Mouse (Mus musculus): ENCODE measurements around the gene Cldn11. TPM values are rescaled to one million over a fixed set of nuclear protein-coding genes. Genes with fewer than 3 reads are reported as not detected.

Gene Cldn11
- polyA plus RNA-seq, 1 experiment from 2014 or later, result 8.7 TPM

DNA sequence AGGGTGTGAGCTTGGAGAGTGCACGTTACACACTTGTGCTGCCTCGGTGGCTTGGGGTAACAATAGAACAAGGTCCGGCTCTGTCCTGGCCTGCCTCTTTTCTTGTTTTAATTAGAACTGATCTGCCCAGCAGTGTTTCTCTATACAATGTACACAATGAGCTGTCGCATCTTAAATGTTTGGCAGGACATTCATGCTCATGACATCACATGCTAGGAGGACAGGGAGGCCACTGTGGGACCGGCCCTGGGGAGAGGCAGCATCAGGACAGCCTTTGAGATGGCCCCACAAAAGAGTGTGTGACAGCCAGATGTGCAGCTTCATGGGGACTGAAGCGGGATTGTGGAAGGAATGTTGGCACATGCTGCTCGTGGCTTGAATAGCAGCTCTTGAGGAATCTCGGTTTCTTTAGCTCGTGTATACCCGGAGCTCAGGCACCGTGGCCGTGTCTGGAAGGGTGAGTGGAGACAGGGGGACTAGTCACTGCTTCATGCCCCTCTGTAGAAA, 16.7 kb downstream of the Cldn11 start:
- H3K36me3 ChIP-seq (ENCODE audit: control insufficient read depth, insufficient read depth, low read length), result no peaks in the 10 kb centered on the region
- peaks cover 6% of the 10 kb centered on the region; the same call in 1 of the 2 replicates for H3K4me1 ChIP-seq (ENCODE audit: control insufficient read depth, insufficient read depth, low read length)
- ATAC-seq (ENCODE audit: low FRiP score), result peak; percentile 67
- H3K4me3 ChIP-seq (ENCODE audit: low read depth, low read length), result no peak overlapping the region
- no peaks in the 10 kb centered on the region for H3K27me3 ChIP-seq (ENCODE audit: control insufficient read depth, insufficient read depth, low read length)
- no peak overlapping the region for H3K27ac ChIP-seq (ENCODE audit: low read depth, low read length)
- DNase-seq (ENCODE audit: low spot score, missing footprints), result no peak
- no peaks in the 10 kb centered on the region for H3K9me3 ChIP-seq (ENCODE audit: control insufficient read depth, low read length)
- WGBS, result 38% methylated on average over 12 of the region's 12 CpGs
- no peak overlapping the region for H3K9ac ChIP-seq (ENCODE audit: low read length)
- H3K4me2 ChIP-seq, result no peak overlapping the region

DNA sequence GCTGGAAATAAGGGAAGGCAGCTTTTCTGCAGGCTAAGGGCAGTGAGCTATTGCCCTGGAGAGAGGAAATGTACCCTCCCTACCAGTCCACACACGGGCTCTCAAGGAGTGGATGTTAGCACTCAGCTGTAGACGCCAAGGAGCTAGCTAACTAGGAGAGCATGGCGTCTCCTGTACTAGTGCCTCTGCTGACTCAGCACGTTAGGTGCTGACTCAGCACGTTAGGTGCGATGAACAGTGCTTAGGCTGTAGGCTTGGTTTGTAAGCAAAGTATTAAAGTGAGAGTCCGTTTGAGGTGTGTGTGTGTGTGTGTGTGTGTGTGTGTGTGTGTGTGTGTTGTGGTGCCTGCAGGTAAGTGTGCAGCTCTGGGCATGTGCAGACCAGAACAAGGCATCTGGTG, 40.6 kb downstream of the Cldn11 start:
- 89% methylated on average over 7 of the region's 7 CpGs for WGBS

DNA sequence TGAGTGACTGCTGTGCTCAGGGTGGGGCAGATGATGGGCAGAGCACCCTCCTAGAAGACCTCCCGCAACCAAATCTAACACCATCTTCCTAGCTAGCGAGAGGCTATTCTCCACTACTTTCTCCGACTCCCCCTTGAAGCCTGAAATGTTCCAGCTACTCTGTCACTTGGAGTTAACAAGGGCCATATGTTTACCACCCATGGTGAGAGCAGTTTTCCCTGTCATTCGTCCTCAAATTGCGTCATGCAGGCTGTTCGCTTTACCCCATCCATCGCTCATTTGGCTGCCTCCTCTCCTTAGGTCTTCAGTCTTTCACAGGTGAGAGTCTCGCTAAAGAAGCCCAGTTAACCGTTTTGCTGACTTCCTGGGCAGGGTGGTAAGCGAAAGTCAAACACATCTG, 41.7 kb downstream of the Cldn11 start:
- ATAC-seq (ENCODE audit: low FRiP score) (no peak), DNase-seq (ENCODE audit: low spot score, missing footprints) (no peak)
- Histone ChIP-seq H3K27ac (ENCODE audit: low read depth, low read length) (no peak overlapping the region), H3K4me2 (no peak overlapping the region), H3K4me1 (ENCODE audit: control insufficient read depth, insufficient read depth, low read length) (no peaks in the 10 kb centered on the region), H3K36me3 (ENCODE audit: control insufficient read depth, insufficient read depth, low read length) (no peaks in the 10 kb centered on the region), H3K27me3 (ENCODE audit: control insufficient read depth, insufficient read depth, low read length) (no peaks in the 10 kb centered on the region), H3K4me3 (ENCODE audit: low read depth, low read length) (no peak overlapping the region), H3K9ac (ENCODE audit: low read length) (no peak overlapping the region), H3K9me3 (ENCODE audit: control insufficient read depth, low read length) (no peaks in the 10 kb centered on the region)
- 88% methylated on average over 10 of the region's 10 CpGs for WGBS

More for the DNA sequence above, 40.6 kb downstream of the Cldn11 start:
- H3K27ac ChIP-seq (ENCODE audit: low read depth, low read length), result no peak overlapping the region
- DNase-seq (ENCODE audit: low spot score, missing footprints) (no peak), ATAC-seq (ENCODE audit: low FRiP score) (no peak)
- H3K4me2 ChIP-seq, result no peak overlapping the region
- H3K36me3 ChIP-seq (ENCODE audit: control insufficient read depth, insufficient read depth, low read length), result no peaks in the 10 kb centered on the region
- no peak overlapping the region for H3K9ac ChIP-seq (ENCODE audit: low read length)
- no peaks in the 10 kb centered on the region for H3K9me3 ChIP-seq (ENCODE audit: control insufficient read depth, low read length)
- no peaks in the 10 kb centered on the region for H3K4me1 ChIP-seq (ENCODE audit: control insufficient read depth, insufficient read depth, low read length)
- H3K27me3 ChIP-seq (ENCODE audit: control insufficient read depth, insufficient read depth, low read length), result no peaks in the 10 kb centered on the region
- H3K4me3 ChIP-seq (ENCODE audit: low read depth, low read length), result no peak overlapping the region

DNA sequence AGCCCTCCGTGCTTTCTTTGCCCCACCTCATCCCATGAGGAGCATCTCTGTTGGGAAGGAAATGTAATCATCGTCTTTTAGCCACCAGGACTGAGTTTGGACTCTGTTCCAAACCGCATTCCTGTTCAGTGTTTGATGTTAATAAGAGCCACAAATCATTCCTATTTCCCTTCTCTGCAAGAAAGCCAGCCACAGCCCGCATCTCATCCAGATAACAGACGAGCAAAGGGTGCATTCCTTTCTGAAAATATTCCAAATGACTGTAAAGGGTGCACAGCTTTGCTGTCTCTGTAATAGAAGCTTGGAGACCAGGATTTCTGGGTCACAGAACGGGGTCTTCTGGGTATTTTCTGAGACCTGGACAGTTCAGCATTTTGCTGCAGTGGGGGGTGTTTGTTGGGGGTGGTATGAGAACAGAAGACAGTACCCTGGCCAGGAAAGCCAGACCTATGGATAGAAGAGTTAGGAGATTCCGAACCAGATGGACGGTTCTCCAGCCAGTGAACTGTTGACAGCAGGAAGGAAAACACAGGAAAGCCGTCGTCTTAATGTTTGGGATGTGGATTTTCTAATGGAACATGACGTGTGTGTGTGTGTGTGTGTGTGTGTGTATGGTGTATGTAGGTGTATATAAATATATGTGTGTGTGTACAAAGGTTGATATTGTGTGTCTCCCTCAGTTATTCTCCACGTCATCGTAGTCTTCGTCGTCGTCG, 49.6 kb downstream of the Cldn11 start:
- Histone ChIP-seq H3K4me2 (no peak overlapping the region), H3K9ac (ENCODE audit: low read length) (no peak overlapping the region), H3K4me1 (ENCODE audit: control insufficient read depth, insufficient read depth, low read length) (no peaks in the 10 kb centered on the region), H3K9me3 (ENCODE audit: control insufficient read depth, low read length) (no peaks in the 10 kb centered on the region), H3K27ac (ENCODE audit: low read depth, low read length) (no peak overlapping the region), H3K36me3 (ENCODE audit: control insufficient read depth, insufficient read depth, low read length) (no peaks in the 10 kb centered on the region), H3K27me3 (ENCODE audit: control insufficient read depth, insufficient read depth, low read length) (no peaks in the 10 kb centered on the region), H3K4me3 (ENCODE audit: low read depth, low read length) (no peak overlapping the region)
- WGBS, result 89% methylated on average over 17 of the region's 17 CpGs
- ATAC-seq (ENCODE audit: low FRiP score) (no peak), DNase-seq (ENCODE audit: low spot score, missing footprints) (peak; percentile 81)

DNA sequence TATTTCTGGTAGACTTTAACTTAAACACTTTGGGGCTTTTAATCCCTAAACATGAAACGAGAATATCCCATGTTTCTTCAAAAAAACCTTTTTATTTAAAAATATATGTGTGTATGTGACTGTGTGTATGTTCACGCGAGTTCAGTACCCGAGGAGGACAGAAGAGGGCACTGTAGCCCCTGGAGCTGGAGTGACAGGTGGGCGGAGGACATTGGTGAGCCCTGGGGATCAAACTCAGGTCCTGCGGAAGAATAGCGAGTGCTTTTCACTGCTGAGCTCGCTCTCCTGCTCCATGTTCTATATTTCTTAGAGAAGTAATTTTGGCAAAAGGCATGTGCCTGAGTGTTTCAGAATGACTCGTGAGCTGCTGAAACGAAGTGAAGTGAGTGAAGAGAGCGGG, 54.2 kb downstream of the Cldn11 start:
- H3K4me2 ChIP-seq, result no peak overlapping the region
- no peaks in the 10 kb centered on the region for H3K27me3 ChIP-seq (ENCODE audit: control insufficient read depth, insufficient read depth, low read length)
- H3K9me3 ChIP-seq (ENCODE audit: control insufficient read depth, low read length), result no peaks in the 10 kb centered on the region
- H3K9ac ChIP-seq (ENCODE audit: low read length), result no peak overlapping the region
- H3K36me3 ChIP-seq (ENCODE audit: control insufficient read depth, insufficient read depth, low read length), result no peaks in the 10 kb centered on the region
- H3K4me1 ChIP-seq (ENCODE audit: control insufficient read depth, insufficient read depth, low read length), result peaks cover 3% of the 10 kb centered on the region; the same call in 1 of the 2 replicates
- WGBS, result 92% methylated on average over 11 of the region's 11 CpGs
- H3K4me3 ChIP-seq (ENCODE audit: low read depth, low read length), result no peak overlapping the region
- ATAC-seq (ENCODE audit: low FRiP score) (no peak), DNase-seq (ENCODE audit: low spot score, missing footprints) (peak; percentile 81)
- no peak overlapping the region for H3K27ac ChIP-seq (ENCODE audit: low read depth, low read length)

DNA sequence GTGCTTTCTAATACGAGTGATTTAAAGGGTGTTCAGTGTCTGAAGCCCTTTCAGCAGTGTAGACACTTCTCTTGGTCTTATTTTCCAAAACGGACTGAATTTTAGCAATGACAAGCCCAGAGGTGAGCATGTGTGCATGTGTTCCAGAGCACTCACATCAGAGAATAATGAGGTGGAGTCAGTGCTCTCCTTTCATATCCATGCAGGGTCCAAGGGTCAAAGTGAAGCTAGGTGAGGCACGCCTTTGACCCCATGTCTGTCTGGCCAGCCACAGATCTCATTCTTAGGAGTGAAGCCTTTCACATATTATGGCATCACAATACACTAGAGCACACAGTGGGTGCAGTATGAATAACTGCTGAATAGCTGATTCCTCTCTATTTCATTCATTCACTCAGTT, 55.4 kb downstream of the Cldn11 start:
- 80% methylated on average over 3 of the region's 3 CpGs for WGBS
- Histone ChIP-seq H3K4me1 (ENCODE audit: control insufficient read depth, insufficient read depth, low read length) (peaks cover 4% of the 10 kb centered on the region; the same call in 1 of the 2 replicates), H3K36me3 (ENCODE audit: control insufficient read depth, insufficient read depth, low read length) (no peaks in the 10 kb centered on the region), H3K4me2 (no peak overlapping the region), H3K4me3 (ENCODE audit: low read depth, low read length) (no peak overlapping the region), H3K9ac (ENCODE audit: low read length) (no peak overlapping the region), H3K27ac (ENCODE audit: low read depth, low read length) (no peak overlapping the region), H3K27me3 (ENCODE audit: control insufficient read depth, insufficient read depth, low read length) (no peaks in the 10 kb centered on the region), H3K9me3 (ENCODE audit: control insufficient read depth, low read length) (no peaks in the 10 kb centered on the region)
- ATAC-seq (ENCODE audit: low FRiP score) (no peak), DNase-seq (ENCODE audit: low spot score, missing footprints) (no peak)

DNA sequence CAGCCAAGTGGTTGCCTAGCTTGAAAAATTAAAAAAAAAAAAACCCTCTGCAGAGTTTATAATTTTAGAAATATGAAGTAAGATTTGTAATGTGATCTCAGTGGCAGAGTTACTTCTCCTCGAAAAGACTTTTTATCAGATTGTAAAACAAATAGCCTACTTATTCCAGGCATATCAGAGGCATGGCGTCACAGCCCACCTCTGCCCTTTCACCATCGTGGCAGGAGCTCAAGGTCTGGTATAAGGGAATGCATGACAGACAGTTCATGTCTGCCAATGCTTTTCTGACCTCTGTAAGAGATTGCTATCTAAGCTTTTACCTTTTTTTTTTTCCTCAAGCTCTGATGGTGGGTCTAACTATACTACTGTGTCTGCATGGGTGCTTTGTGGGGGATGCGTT, 58.3 kb downstream of the Cldn11 start:
- Histone ChIP-seq H3K4me1 (ENCODE audit: control insufficient read depth, insufficient read depth, low read length) (peaks cover 4% of the 10 kb centered on the region; the same call in 1 of the 2 replicates), H3K27me3 (ENCODE audit: control insufficient read depth, insufficient read depth, low read length) (no peaks in the 10 kb centered on the region), H3K9ac (ENCODE audit: low read length) (no peak overlapping the region), H3K4me2 (no peak overlapping the region), H3K4me3 (ENCODE audit: low read depth, low read length) (no peak overlapping the region), H3K9me3 (ENCODE audit: control insufficient read depth, low read length) (no peaks in the 10 kb centered on the region), H3K27ac (ENCODE audit: low read depth, low read length) (no peak overlapping the region), H3K36me3 (ENCODE audit: control insufficient read depth, insufficient read depth, low read length) (no peaks in the 10 kb centered on the region)
- no peak for ATAC-seq (ENCODE audit: low FRiP score)
- no peak for DNase-seq (ENCODE audit: low spot score, missing footprints)
- WGBS, result 73% methylated on average over 4 of the region's 4 CpGs

DNA sequence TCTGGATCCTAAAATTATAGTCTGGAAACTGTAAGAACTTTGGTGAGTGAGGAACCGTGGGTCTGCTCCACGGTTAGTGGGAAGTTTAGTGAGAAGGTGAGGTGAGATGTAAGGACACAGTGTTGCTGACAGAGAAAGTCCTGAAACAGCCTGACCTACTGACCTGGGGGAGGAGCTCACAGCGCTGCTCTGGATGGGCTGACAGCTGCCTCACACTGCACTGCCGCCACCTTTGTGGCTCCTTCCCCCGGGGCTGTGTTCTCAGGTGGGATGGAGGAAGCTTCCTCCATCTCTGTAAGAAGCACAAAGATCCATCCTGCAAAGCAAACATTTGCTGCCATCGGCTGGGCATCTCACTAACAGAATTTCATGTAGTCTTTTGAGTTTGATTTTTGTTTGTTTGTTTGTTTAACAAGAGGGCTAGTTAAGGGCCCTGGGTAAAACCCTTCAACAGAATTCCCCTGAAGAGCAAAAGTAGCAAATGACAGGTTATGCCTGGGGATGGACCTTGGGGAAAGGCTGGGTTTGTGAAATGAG, 58.8 kb downstream of the Cldn11 start:
- peak; percentile 87 for DNase-seq (ENCODE audit: low spot score, missing footprints)
- Histone ChIP-seq H3K36me3 (ENCODE audit: control insufficient read depth, insufficient read depth, low read length) (no peaks in the 10 kb centered on the region), H3K27me3 (ENCODE audit: control insufficient read depth, insufficient read depth, low read length) (no peaks in the 10 kb centered on the region), H3K4me2 (peak overlapping the region; percentile 27; the same call in 1 of the 2 replicates), H3K9me3 (ENCODE audit: control insufficient read depth, low read length) (no peaks in the 10 kb centered on the region), H3K4me3 (ENCODE audit: low read depth, low read length) (no peak overlapping the region), H3K4me1 (ENCODE audit: control insufficient read depth, insufficient read depth, low read length) (peaks cover 4% of the 10 kb centered on the region; the same call in 1 of the 2 replicates), H3K9ac (ENCODE audit: low read length) (0 out of 2 replicates have a peak overlapping the region, but pooled peaks have one; percentile 28), H3K27ac (ENCODE audit: low read depth, low read length) (no peak overlapping the region)
- 18% methylated on average over 6 of the region's 6 CpGs for WGBS
- no peak for ATAC-seq (ENCODE audit: low FRiP score)

DNA sequence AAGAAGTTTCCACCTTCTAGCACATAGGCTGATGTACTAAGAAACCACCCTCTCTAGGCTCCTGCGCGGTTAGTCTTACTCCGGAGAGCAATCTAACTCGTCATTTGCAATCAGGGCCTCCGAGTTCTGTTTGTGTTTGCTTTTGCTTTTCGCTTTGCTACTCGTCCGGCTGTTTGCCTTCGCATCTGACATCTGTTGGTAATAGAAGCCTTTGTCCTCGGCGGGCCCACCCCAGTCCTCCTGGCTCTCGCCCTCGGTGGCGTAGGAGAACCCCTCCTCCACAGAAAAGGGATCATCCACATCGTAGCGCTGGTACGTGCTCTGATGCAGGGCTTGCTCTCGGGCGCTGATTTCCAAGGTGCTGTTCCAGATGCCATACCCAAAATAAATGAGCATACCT, 59.3 kb downstream of the Cldn11 start:
- no peaks in the 10 kb centered on the region for H3K27me3 ChIP-seq (ENCODE audit: control insufficient read depth, insufficient read depth, low read length)
- H3K9me3 ChIP-seq (ENCODE audit: control insufficient read depth, low read length), result no peaks in the 10 kb centered on the region
- ATAC-seq (ENCODE audit: low FRiP score) (peak; percentile 77), DNase-seq (ENCODE audit: low spot score, missing footprints) (peak; percentile 88)
- peak overlapping the region; percentile 27; the same call in 1 of the 2 replicates for H3K4me2 ChIP-seq
- H3K27ac ChIP-seq (ENCODE audit: low read depth, low read length), result no peak overlapping the region
- 0 out of 2 replicates have a peak overlapping the region, but pooled peaks have one; percentile 28 for H3K9ac ChIP-seq (ENCODE audit: low read length)
- peaks cover 6% of the 10 kb centered on the region; the same call in 1 of the 2 replicates for H3K4me1 ChIP-seq (ENCODE audit: control insufficient read depth, insufficient read depth, low read length)
- H3K4me3 ChIP-seq (ENCODE audit: low read depth, low read length), result no peak overlapping the region
- WGBS, result 9% methylated on average over 19 of the region's 19 CpGs
- H3K36me3 ChIP-seq (ENCODE audit: control insufficient read depth, insufficient read depth, low read length), result no peaks in the 10 kb centered on the region

Data from midbrain, embryonic 11.5 days (tissue).